Mouse (Mus musculus) adrenal gland, postnatal 36 days (tissue): ENCODE data around the gene Wdfy3. TPM values are rescaled to one million over a fixed set of nuclear protein-coding genes. Genes with fewer than 3 reads are reported as not detected.
A peak's percentile ranks its signal among the peaks of the same experiment; 100 is the strongest.

ENCODE experiments used
- DNase-seq, 2 experiments: peaks; one replicate each; pipeline ENCODE4 v3.0.0; 2021; ENCODE audit warnings: mixed read lengths in 1 of 2
- total RNA-seq, 2 experiments: library from RNA; stranded (reverse); gene quantifications; 2 replicates each; pipeline ENCODE4 v1.2.3; 2021

Wdfy3 gene
- total RNA-seq, 2 experiments from 2014 or later, result 41.5 to 51.1 TPM

GRCm38 (mm10) chr5:102001026-102001425, 68.7 kb downstream of the Wdfy3 start:
- DNase-seq, result no peak

GRCm38 (mm10) chr5:101998971-101999370, 70.8 kb downstream of the Wdfy3 start:
- no peak for DNase-seq

GRCm38 (mm10) chr5:101996036-101996735, 73.5 kb downstream of the Wdfy3 start:
- peak in 1 of 2 experiments; percentile 43 for DNase-seq

- DNase-seq, result peak in 1 of 2 experiments; percentile 25
These were observed 74.2 kb downstream of the Wdfy3 start for GRCm38 (mm10) chr5:101995451-101995995.

GRCm38 (mm10) chr5:101993996-101994395, 75.7 kb downstream of the Wdfy3 start:
- no peak for DNase-seq

DNA sequence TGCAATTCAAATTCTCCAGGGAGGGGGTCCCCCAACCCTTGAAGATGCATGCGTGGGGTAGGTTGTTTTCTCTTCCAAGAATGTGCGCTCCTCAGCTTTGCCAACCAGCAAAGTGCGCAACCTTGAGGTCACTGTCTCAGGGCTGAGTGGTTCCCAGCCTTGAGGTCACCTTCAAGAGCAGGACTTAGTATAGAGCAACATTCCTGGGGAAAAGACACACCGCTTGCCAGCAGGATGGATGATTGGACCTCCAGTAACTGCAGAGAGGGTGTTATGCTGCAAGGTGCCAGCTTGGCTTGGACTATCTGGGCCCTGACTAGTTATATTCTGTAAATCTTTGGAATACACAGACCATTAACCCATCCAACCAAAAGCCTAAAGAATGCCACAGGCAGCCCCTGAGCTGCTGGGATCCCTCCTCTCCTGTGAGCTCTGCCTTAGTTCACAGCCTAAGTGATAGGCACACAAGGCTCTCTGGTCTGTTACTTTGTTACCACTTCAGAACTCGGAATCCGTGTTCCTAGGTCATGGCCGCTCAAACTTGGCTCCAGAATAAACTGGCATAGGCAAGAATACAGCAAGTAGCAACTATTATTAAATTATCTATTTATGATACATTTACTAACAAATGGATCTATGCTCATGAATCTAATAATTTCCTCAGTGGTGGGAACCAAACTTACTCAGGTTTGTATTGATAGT, 76.6 kb downstream of the Wdfy3 start:
- DNase-seq, result peak in 1 of 2 experiments; percentile 32

DNA sequence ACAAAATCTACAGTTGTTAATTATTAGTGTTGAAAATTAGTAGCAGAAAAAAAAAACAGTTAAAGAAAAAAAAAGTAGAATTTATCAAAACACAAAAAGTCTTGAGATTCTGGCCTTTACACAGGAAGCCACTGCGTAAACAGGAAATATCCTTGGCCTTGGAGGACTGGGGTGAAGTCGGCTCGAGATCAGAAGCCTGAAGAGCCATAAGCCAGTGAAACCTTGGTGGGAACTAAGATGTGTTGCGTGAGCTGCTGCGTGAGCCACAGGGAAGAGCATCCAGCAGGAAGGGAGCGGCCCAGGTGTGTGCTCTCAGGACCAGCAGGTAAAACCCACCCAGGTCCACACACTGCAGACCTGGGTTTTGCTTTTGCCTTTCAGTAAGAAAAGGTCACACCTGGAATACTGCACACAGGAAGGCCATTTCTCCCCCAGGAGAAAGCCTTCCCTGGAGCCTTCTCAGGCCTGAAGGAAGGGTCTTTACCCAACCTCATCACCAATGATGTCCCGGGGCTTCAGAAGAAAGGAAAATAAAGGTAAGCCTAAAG, 79.3 kb downstream of the Wdfy3 start:
- no peak for DNase-seq

DNA sequence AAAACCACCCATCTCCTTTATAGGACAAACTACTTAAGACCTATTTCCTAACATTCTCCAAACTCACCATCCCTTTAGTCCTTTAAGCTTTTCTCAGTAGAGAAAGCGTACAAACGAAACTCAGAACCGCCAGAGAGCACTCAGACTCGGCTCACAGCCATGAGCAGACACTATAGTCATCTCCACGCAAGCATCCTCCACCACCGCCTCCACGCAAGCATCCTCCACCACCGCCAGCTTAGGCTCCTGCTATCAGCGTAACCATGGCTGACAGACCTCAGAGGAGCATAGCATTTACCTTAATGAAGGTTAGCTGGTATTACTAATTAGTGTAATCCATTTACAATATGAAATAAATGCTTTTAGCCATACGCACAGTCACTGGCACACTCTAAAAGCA, 81.2 kb downstream of the Wdfy3 start:
- DNase-seq, result no peak

DNA sequence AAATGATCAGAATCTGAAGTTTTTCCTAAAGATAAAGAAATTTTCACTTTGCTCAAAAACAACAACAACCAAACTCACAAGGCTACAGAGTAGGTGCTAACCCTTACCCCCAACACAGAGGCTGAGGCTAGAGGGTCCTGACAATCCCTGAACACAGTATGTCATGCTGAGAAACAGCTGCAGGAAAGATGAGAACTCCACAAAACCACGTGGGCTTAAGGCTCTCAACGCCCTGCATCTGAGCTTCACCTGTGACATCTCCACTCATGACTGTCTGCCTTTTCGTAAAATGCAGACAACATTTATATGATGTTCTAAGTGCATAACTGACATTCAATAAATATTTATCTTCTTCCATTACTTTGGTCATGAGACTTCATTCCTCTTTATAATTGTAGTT, 83.0 kb downstream of the Wdfy3 start:
- DNase-seq, result no peak

DNA sequence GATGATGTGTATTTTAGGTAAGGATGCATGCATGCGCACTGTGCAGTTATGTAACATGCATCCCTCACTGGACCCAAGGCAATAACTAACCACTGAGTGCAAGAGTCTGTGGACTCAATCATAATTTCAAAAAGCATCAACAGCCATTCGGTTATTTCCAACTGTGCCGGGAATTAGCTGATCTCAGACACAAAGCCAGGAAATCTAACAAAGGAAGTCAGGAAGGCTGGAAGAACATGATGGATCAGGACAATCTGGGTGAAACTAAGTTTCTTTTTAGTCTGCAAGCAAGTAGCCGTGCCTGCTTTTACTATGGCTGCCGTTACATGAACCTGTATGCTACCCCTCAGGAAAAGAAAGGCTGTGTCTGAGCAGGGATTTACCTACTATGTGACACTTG, 87.5 kb downstream of the Wdfy3 start:
- DNase-seq, result no peak

DNA sequence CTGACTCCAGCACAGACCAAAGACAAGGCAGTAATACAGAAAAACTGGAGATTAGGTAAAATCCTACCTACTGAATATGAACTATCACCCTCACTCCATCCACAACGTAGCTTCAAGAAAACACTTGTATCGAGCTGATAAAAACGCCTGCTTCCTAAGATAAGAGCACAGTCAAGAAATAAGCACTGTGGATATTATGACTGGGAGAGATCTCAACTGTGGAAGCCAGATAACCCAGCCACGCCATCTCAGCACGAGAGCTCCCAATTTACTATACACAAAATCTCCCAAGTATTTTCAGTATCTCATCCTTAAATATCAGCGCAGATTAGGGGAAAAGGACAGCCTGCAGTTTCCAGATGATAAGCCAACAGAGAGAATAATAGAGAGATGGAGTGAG, 90.1 kb downstream of the Wdfy3 start:
- DNase-seq, result no peak

DNA sequence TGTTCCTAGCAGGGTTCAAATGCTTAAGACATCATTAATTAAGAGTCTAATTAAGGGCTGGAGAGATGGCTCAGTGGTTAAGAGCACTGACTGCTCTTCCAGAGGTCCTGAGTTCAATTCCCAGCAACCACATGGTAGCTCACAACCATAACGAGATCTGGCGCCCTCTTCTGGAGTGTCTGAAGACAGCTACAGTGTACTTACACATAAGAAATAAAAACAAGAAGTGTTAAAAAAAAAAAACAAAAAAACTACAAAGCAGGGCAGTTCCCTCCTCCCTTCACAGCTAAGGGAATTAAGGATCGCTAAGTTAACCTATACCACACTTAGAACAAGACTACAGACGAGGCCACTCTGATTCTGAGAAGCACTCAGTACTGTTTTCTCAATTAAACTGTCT, 97.1 kb downstream of the Wdfy3 start:
- DNase-seq, result peak in 1 of 2 experiments; percentile 19

- DNase-seq, result no peak
These were observed 101.4 kb downstream of the Wdfy3 start for GRCm38 (mm10) chr5:101968153-101968851.

DNA sequence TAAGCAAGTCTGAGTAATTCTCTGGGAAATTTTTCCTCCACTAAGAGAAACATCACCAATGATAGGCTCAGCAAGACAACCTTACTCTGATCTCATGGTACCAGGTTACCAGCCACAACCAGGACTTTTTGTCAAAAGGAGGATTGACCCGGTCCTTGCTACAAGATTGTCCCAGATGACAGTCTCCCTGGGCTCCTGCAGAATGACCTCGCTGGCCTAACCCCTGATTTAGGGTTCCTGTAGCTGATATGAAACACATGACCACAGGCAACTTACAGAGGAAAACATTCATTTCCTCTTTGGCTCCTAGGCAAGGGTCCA, 101.9 kb downstream of the Wdfy3 start:
- DNase-seq, result peak in 1 of 2 experiments; percentile 22

DNA sequence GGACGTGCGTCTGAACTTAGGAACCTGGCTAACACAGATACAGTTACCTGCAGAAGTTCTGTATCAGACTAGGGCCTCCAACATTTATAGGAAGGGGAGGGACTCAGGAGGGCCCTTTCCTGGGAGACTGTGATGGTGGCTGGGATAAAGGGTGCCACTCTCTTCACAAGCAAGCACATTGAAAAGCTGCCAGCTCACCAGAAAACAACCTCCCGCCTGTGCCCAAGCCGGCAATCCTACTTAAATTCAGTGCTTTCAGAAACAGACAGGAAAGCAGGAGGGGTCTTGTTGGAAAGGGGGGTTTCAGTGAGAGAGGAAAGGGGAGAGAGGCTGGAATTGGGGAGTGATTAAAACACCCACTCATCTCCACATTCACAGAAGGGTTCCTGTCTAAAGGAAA, 106.9 kb downstream of the Wdfy3 start:
- no peak for DNase-seq

DNA sequence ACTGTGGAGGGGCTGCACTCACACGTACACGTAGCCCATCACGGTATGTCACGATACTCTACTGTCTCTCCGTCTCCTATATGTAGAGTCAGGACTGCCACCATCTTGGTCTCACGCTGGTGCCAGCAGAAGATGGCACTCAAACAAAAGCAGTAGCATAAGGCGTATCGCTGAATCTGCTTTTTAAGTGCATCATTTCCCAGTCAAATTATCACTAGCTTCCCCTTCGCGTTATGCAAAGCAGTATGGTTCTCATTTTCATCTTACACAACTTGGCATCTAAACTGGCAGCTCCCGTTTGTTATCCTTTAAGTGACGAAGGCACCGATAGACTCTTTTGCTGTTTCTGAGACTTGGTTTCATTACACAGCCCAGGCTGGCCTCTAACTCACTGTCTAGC, 110.4 kb downstream of the Wdfy3 start:
- DNase-seq, result no peak

- no peak for DNase-seq
These were observed 110.8 kb downstream of the Wdfy3 start for GRCm38 (mm10) chr5:101958941-101959340.

DNA sequence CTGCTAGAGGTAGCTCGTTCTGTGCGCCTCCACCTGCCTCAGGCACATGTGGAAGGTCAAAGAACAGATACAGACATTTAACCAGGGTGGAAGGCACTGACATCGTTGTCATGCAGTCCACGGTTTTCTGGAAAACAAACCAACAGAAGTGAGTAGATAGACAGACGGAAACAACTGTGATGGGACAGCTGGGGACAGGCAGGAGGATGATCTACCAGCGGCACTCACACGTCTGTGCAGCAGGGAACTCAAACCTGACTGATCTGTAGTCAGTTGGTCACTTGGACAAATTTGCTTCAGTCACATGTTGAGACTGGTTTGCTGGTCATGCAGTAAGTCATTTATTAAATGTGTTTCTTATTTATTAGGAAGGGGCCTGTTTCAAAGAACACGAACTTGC, 112.3 kb downstream of the Wdfy3 start:
- no peak for DNase-seq

DNA sequence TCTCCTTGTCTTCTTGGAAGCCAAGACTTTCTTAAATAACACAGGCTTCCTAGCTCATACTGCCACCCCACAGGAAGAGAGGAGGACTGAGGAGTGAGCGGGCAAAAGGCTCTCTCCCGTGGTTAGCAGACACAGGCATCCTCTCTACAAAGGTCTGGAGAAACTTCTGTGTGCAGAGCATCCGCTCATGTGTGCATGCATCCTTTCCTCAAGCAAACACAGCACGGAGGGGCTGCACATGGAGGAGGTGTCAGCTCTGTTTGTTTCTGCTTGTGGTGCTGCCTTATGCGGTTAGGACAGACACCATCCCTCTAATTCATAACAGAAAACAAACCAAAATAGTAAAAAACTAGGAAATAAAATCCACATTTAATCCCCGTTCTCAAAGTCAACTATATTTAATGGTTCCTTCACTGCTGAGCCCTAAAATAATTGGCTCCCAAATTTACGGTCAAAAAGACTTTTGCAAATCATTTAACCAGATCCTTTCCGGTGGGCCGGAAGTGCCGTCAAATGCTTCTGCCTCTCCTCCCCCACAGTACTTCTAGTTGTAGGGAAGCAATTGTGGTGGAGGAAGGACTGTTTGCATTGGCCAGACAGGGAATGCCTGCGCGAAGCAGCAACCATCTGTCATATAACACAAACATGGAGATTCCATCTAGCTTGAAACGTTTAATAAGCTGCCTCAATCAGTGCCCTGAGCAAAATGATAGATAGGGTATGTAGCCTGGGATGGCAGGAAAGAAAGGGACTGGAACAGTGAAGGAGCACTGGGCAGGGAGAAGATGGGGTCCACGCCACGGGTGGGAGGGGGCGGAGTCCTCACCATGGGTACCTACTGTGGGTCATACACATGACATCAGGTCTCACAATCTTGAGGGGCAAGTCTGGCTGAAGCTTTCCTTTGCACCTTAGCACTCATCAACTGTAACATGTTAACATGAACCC, 115.1 kb downstream of the Wdfy3 start:
- no peak for DNase-seq

DNA sequence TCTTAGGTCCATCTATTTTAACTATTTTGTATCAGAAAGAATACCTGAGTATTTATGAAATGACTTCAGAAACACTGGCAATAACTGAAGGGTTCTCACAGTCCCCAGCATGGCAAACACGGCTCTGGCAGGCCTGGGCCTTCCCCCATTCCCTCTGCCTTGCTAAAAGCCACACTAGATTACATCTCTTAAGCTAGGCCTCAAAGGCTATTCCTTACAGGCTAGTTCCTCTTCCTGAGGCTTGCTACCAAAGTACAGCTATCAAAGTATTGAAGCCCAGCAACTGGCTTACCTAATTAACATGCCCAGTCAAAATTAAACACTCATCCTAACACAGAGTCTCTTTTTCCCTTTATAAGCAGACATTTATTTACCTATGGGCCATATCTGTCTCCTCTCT, 117.8 kb downstream of the Wdfy3 start:
- no peak for DNase-seq

DNA sequence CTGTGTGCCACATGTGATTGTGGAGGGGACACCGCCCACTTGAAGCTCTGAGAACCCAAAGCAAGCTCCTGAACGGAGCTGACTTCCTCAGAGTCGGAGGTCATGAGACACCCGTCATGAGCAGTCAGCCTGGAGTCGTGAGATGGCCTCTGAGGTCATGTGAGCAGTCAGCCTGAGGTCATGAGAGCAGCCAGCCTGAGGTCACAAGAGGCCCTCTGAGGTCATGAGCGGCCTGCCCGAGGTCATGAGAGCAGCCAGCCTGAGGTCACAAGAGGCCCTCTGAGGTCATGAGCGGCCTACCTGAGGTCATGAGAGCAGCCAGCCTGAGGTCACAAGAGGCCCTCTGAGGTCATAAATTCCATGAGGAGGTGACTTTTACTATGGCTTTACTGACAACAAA, 120.4 kb downstream of the Wdfy3 start:
- DNase-seq, result no peak

DNA sequence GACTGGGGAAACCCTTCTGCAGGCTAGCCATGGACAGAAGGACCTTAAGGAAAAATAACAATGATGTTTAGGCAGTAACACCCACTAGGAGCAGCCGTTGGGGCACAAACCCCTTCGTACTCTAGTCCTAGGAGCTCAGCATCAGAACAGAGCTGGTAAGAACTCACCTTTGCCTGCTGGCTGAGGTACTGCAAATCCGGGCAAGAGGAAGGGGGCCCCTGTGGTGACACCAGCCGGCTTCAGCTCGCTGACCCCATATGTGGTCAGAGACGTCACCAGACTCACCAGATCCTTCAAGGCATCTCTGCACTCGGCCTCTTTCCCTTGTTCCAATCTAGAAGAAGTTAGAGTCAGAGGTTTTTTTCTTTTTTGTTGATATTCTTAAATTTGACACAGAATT, 121.1 kb downstream of the Wdfy3 start:
- DNase-seq, result no peak
